Mouse (Mus musculus) cerebellum, adult 11 months (tissue): ENCODE results near the gene Trex1.
A peak's percentile ranks its signal among the peaks of the same experiment; 100 is the strongest.

ENCODE experiments used
- DNase-seq: peaks from one replicate; pipeline ENCODE4 v3.0.0; 2022

Gene Trex1

GRCm38 (mm10) chr9:109059136-109059903 is at the start of gene Trex1:
Gene Trex1 (minus strand): TSS chr9:109059734.
- peak; percentile 84 for DNase-seq

- no peak for DNase-seq
These were observed 47.8 kb upstream of the Trex1 start for GRCm38 (mm10) chr9:109107341-109107740.

- DNase-seq: no peak
These were observed 46.1 kb upstream of the Trex1 start for GRCm38 (mm10) chr9:109105648-109106047.

GRCm38 (mm10) chr9:109105011-109105410 is 45.5 kb upstream of the Trex1 start:
- no peak for DNase-seq

GRCm38 (mm10) chr9:109104083-109104482 is 44.5 kb upstream of the Trex1 start:
- DNase-seq: no peak

- no peak for DNase-seq
These were observed 43.7 kb upstream of the Trex1 start for GRCm38 (mm10) chr9:109103250-109103649.

- DNase-seq: no peak
These were observed 43.0 kb upstream of the Trex1 start for GRCm38 (mm10) chr9:109102541-109102940.

- DNase-seq: no peak
These were observed 42.5 kb upstream of the Trex1 start for GRCm38 (mm10) chr9:109101933-109102445.

- no peak for DNase-seq
These were observed 40.9 kb upstream of the Trex1 start for GRCm38 (mm10) chr9:109100307-109100928.

- DNase-seq: no peak
These were observed 39.4 kb upstream of the Trex1 start for GRCm38 (mm10) chr9:109098969-109099368.

- DNase-seq: no peak
These were observed 38.8 kb upstream of the Trex1 start for GRCm38 (mm10) chr9:109098366-109098765.

- DNase-seq: peak; percentile 34
These were observed 38.3 kb upstream of the Trex1 start for GRCm38 (mm10) chr9:109097831-109098230.

GRCm38 (mm10) chr9:109097291-109097690 is 37.8 kb upstream of the Trex1 start:
- no peak for DNase-seq

- no peak for DNase-seq
These were observed 37.3 kb upstream of the Trex1 start for GRCm38 (mm10) chr9:109096856-109097255.

GRCm38 (mm10) chr9:109096251-109096661 is 36.7 kb upstream of the Trex1 start:
- DNase-seq: no peak

GRCm38 (mm10) chr9:109095137-109095982 is 35.8 kb upstream of the Trex1 start, which contains the start of gene Plxnb1:
Gene Plxnb1 (plus strand): TSS chr9:109095389.
- DNase-seq: peak; percentile 50

GRCm38 (mm10) chr9:109094553-109095136 is 35.1 kb upstream of the Trex1 start:
- no peak for DNase-seq

GRCm38 (mm10) chr9:109093786-109094552 is 34.4 kb upstream of the Trex1 start:
- DNase-seq: no peak

- DNase-seq: no peak
These were observed 33.3 kb upstream of the Trex1 start for GRCm38 (mm10) chr9:109092799-109093198.

GRCm38 (mm10) chr9:109091802-109092201 is 32.3 kb upstream of the Trex1 start:
- DNase-seq: no peak

- DNase-seq: no peak
These were observed 30.9 kb upstream of the Trex1 start for GRCm38 (mm10) chr9:109090446-109090845.

- DNase-seq: no peak
These were observed 28.5 kb upstream of the Trex1 start for GRCm38 (mm10) chr9:109087987-109088386.
